Mouse (Mus musculus) liver, embryonic 14.5 days (tissue): ENCODE measurements at regions not wholly inside any gene's neighbourhood (a gene's known extent, or its start where the extent isn't known, plus 50 kb on each side); places are given as distances from the start of the nearest gene placed in this dataset.

Experiments
- ATAC-seq: fragments of 200-750 bp; cut with Nextera tagmentation; 2 replicates; pipeline ENCODE4 v1.8.0; 2017; ENCODE audit warnings: moderate number of reproducible peaks, mild to moderate bottlenecking, moderate library complexity; ENCODE audit not compliant: insufficient read depth
- DNase-seq, 3 experiments: peaks; one replicate each; pipeline ENCODE4 v3.0.0-alpha.2; 2012 to 2013; ENCODE audit warnings: low read depth in 3 of 3, low spot score in 3 of 3
- H3K27ac ChIP-seq: fragments of 300-500 bp; sonication (generic); 2 replicates; pipeline ENCODE4 v1.5.1; 2014; ENCODE audit warnings: moderate library complexity, mild to moderate bottlenecking, control low read depth, inconsistent platforms
- H3K27me3 ChIP-seq: fragments of 300-500 bp; sonication (generic); 2 replicates; pipeline ENCODE4 v1.6.1; 2014; ENCODE audit warnings: mild to moderate bottlenecking, low read length, moderate library complexity; ENCODE audit not compliant: control insufficient read depth, insufficient read depth
- H3K36me3 ChIP-seq: fragments of 300-500 bp; sonication (generic); replicated peaks from 2 replicates; pipeline ENCODE4 v1.6.1; 2014; ENCODE audit warnings: low read depth; ENCODE audit not compliant: control insufficient read depth, insufficient read depth
- H3K4me1 ChIP-seq, 2 experiments: fragments of 200-500 bp in 1 of 2; fragments of 300-500 bp in 1 of 2; sonication (generic) in 1 of 2; replicated peaks; 2 replicates each; pipeline ENCODE4 v1.6.1; 2012 to 2014; ENCODE audit warnings: antibody characterized with exemption in 1 of 2, inconsistent platforms in 1 of 2, low read length in 1 of 2; ENCODE audit not compliant: control insufficient read depth in 2 of 2, insufficient read depth in 2 of 2
- H3K4me2 ChIP-seq: fragments of 300-500 bp; sonication (generic); 2 replicates; pipeline ENCODE4 v1.6.1; 2014; ENCODE audit warnings: low read depth, mild to moderate bottlenecking, control low read depth, moderate library complexity
- H3K4me3 ChIP-seq, 2 experiments: fragments of 200-500 bp in 1 of 2; fragments of 300-500 bp in 1 of 2; sonication (generic) in 1 of 2; 2 replicates each; pipeline ENCODE4 v1.5.1; 2012 to 2014; ENCODE audit warnings: low read depth in 2 of 2, low read length in 2 of 2, mild to moderate bottlenecking in 2 of 2, control low read depth in 1 of 2, inconsistent platforms in 1 of 2, moderate library complexity in 1 of 2; ENCODE audit not compliant: insufficient read depth in 1 of 2
- H3K9ac ChIP-seq: fragments of 300-500 bp; sonication (generic); replicated peaks from 2 replicates; pipeline ENCODE4 v1.6.1; 2014; ENCODE audit warnings: mild to moderate bottlenecking, control low read depth, moderate library complexity
- H3K9me3 ChIP-seq: fragments of 300-500 bp; sonication (generic); 2 replicates; pipeline ENCODE4 v1.6.1; 2016; ENCODE audit warnings: low read length, mixed read lengths; ENCODE audit not compliant: control insufficient read depth
- CTCF ChIP-seq: IDR thresholded peaks from 2 replicates; pipeline ENCODE4 v1.5.1; 2016; ENCODE audit warnings: antibody characterized with exemption, low read depth, control low read depth
- EP300 ChIP-seq: IDR thresholded peaks from 2 replicates; pipeline ENCODE4 v1.6.1; 2016; ENCODE audit warnings: antibody characterized with exemption, low read depth
- WGBS: fragments of 180-500 bp; shearing (Covaris S2); extraction: QIAGEN DNeasy Blood & Tissue Kit; methylation state at CpG from one replicate; pipeline ENCODE4 v1.1.7; 2014; ENCODE audit not compliant: insufficient replicate concordance; 5-methylcytosine and 5-hydroxymethylcytosine counted together

GRCm38 (mm10) chr8:35283366-35283765 is 482.2 kb upstream of the Gm19410 start:
- TF ChIP-seq EP300: no peak
- TF ChIP-seq CTCF: no peak
- 72% methylated on average over 9 of the region's 9 CpGs for WGBS
- H3K9me3 ChIP-seq: no peaks in the 10 kb centered on the region
- H3K27ac ChIP-seq: no peak overlapping the region
- H3K4me3 ChIP-seq: no peak overlapping the region
- H3K36me3 ChIP-seq: no peaks in the 10 kb centered on the region
- H3K9ac ChIP-seq: no peak overlapping the region
- ATAC-seq (no peak), DNase-seq (no peak)
- no peaks in the 10 kb centered on the region for H3K4me1 ChIP-seq
- no peaks in the 10 kb centered on the region for H3K27me3 ChIP-seq
- no peak overlapping the region for H3K4me2 ChIP-seq

DNA sequence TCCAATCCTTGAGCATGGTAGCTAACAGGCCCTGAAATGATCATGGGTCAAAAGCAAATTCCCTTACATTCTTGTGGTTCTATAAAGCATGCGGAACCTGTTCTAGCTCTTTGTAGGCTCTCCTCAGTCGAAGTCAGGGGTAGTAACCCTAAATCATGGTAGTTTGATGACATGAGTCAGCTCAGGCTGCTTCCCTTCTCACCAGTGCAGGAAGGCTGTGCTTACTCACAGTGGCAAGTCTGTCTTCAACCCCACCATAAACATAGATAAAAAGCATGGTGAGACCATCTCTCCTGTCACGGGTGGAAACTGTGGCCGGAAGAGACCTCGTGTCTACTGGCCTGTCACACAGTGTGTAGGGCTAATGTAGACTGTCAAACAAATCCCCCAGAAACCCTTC is 476.6 kb upstream of the Gm19410 start:
- H3K27ac ChIP-seq: no peak overlapping the region
- 53% methylated on average over 5 of the region's 5 CpGs for WGBS
- no peaks in the 10 kb centered on the region for H3K4me1 ChIP-seq
- no peak for DNase-seq
- no peak for TF ChIP-seq CTCF
- no peak for TF ChIP-seq EP300
- H3K9ac ChIP-seq: no peak overlapping the region
- H3K27me3 ChIP-seq: no peaks in the 10 kb centered on the region
- no peak overlapping the region for H3K4me3 ChIP-seq
- H3K4me2 ChIP-seq: no peak overlapping the region
- H3K36me3 ChIP-seq: no peaks in the 10 kb centered on the region
- H3K9me3 ChIP-seq: no peaks in the 10 kb centered on the region
- no peak for ATAC-seq

GRCm38 (mm10) chr8:35289967-35290366 is 475.6 kb upstream of the Gm19410 start:
- Histone ChIP-seq H3K9ac (no peak overlapping the region), H3K4me1 (no peaks in the 10 kb centered on the region), H3K27me3 (no peaks in the 10 kb centered on the region), H3K27ac (no peak overlapping the region), H3K36me3 (no peaks in the 10 kb centered on the region), H3K9me3 (no peaks in the 10 kb centered on the region), H3K4me3 (no peak overlapping the region), H3K4me2 (no peak overlapping the region)
- no peak for DNase-seq
- no peak for ATAC-seq
- WGBS: 65% methylated on average over 4 of the region's 4 CpGs
- no peak for TF ChIP-seq EP300
- TF ChIP-seq CTCF: no peak

DNA sequence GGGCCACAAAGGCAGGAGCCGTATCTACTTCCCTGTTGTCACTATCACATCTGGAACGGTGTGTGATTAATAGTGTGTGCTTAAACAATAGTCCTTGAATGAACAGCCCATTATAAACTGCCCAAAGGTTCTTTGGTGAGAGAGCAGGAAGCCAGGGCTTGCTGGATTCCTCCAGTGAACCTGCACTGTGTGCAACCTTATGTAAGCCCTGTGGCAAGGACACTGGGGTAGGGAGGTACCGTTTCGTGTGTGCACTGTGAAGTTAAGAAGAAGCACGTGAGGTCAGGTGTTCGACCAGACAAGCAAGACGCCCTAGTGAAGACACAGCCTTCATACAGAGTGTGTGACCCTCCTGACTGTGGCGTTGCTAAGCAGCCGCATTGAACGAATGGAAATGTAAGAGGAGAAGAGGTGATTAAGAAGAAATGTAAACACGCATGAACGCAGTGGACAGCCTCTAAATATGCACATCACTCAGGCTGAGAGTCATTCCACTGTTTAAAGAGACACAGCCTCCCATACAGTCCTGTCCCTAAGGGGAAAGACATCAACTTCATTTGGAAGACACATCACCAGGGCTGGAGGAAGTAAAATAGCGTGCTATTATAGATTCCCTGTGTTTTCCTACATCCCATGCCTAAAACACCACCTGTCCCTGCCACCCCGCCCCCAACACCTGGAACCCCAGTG is 472.0 kb upstream of the Gm19410 start:
- H3K9ac ChIP-seq: no peak overlapping the region
- ATAC-seq (no peak), DNase-seq (no peak)
- H3K4me3 ChIP-seq: no peak overlapping the region
- no peaks in the 10 kb centered on the region for H3K4me1 ChIP-seq
- no peaks in the 10 kb centered on the region for H3K27me3 ChIP-seq
- 58% methylated on average over 14 of the region's 14 CpGs for WGBS
- no peaks in the 10 kb centered on the region for H3K9me3 ChIP-seq
- no peak overlapping the region for H3K4me2 ChIP-seq
- no peaks in the 10 kb centered on the region for H3K36me3 ChIP-seq
- no peak for TF ChIP-seq EP300
- TF ChIP-seq CTCF: no peak
- H3K27ac ChIP-seq: no peak overlapping the region

GRCm38 (mm10) chr8:35296936-35297335 is 468.7 kb upstream of the Gm19410 start:
- H3K36me3 ChIP-seq: no peaks in the 10 kb centered on the region
- H3K27ac ChIP-seq: no peak overlapping the region
- ATAC-seq (no peak), DNase-seq (no peak)
- no peaks in the 10 kb centered on the region for H3K9me3 ChIP-seq
- H3K4me1 ChIP-seq: no peaks in the 10 kb centered on the region
- no peak overlapping the region for H3K4me3 ChIP-seq
- WGBS: 59% methylated on average over 6 of the region's 6 CpGs
- no peak for TF ChIP-seq EP300
- no peak for TF ChIP-seq CTCF
- H3K9ac ChIP-seq: no peak overlapping the region
- no peak overlapping the region for H3K4me2 ChIP-seq
- H3K27me3 ChIP-seq: no peaks in the 10 kb centered on the region
